Mouse (Mus musculus) olfactory bulb, adult 2 months (tissue): Measurements from ENCODE around the gene Gcfc2.

Source experiments
- CTCF ChIP-seq: fragments of 200-500 bp; IDR thresholded peaks from 2 replicates; pipeline ENCODE4 v1.5.1; 2012; ENCODE audit warnings: low read depth, mild to moderate bottlenecking, low read length, moderate library complexity; ENCODE audit not compliant: insufficient read depth
- POLR2A ChIP-seq: fragments of 200-500 bp; IDR thresholded peaks from 2 replicates; pipeline ENCODE4 v1.6.1; 2012; ENCODE audit warnings: mild to moderate bottlenecking, low read depth, low read length, moderate library complexity; ENCODE audit not compliant: insufficient read depth

DNA sequence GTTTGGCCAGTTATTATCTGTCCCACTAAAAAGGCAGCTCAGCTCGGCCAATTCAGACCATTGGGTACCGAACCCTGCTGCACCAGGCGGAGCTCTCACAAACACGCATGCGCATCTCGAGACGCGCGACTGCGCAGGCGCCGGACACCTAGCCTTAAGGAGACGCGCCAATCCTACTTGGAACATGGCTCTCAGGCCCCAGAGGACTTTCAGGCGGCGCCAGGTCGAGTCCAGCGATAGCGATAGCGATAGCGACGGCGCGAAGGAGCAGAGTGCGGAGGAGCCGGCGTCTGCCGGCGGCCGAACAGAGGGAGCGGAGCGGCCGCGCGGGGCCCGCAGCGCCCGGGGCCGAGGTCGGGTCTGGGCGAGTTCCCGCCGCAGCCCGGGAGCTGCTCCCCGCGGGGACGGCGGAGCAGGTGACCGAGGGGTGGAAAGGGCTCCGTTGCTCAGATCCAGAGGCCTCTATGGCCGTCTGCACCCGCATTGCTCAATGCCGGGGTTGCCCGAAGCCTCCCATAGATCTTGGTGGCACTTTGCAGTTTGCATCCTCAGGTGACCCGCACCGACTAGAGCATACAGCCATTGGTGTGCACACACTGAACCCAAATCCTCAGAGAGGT lies at the start of gene Gcfc2:
- TF ChIP-seq POLR2A, result peak; percentile 67
- no peak for TF ChIP-seq CTCF
